Mouse (Mus musculus) frontal cortex, postnatal 25 days (tissue): ENCODE data around the gene Magi1.
"Not testable (repeated sequence)": the region's sequence is repeated elsewhere in the genome, so short reads cannot be mapped to it uniquely, and the experiment has no call there.

Experiments used
- DNase-seq, 2 experiments: peaks; one replicate each; pipeline ENCODE4 v3.0.0; 2022; ENCODE audit warnings: low spot score in 2 of 2

Gene Magi1

DNA sequence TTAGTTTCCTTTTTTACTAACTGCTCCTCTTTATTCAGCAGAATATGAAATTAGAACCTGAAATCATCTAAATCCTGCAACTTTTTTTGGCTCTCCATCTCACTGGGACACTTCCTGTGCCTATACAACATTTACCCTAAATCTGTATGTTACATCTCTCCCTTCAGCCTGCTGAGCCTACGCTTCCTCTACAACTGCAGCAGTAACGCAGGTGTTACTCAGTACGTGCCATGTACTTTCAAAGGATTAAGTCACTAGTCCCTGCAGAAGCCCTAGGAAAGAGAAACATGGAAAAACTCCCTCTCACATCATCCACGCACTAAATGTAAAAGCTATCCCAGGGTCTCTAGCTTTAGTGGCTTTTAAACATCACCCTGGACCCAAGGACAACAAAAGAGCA, 220.2 kb downstream of the Magi1 start:
- DNase-seq: no peak

DNA sequence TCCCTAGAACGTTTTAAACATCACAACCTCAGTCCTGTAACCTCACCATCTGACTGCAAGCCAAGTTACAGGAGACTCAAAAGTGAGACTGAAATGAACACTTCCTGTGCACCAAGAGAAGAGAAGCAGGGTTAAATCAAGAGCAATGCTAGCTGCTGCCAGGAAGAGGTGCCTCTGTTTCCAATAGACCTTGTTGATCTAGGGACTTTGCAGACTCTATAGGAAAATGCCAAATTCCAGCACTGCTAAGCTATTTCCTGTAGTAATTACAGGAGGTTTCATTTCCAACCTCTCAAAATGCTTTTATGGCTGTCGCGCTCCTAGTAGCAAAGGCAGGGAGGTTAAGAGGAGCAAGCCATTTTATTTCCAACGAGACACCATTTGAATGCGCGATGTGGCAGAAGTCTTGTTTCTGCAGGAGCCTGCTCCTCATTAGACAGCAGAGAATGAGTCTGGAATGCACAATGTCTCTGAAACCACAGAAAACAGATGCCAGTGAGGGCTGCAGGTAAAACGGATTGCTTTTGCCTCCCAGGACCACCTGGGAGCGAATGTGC, 222.2 kb downstream of the Magi1 start:
- DNase-seq: no peak

DNA sequence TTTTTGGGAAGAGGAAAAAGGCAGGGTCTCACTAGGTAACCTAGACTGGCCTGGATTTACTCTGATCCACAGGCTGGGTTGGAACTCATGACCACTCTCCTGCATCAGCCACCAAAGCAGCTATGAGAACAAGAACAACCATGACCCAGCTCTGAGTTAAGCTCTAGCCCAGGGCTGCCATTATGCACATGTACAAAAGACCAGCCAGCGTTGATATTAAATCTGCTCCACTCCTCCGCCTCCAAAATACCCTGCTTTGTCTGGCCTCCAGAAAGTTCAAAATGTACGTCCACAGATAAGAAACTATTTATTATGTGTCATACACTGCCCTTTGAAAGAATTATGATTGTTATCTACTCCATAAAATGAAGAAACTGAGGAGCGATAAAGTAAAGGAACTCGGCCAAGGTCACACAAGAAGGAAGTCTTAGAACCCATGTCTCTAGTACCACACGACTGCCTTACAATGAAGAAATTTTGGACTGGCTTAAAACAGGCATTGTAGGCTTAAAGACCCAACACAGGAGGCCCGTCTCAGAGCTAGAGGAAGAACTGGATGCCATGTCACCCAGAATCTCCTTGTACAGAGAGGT, 223.0 kb downstream of the Magi1 start:
- no peak for DNase-seq

DNA sequence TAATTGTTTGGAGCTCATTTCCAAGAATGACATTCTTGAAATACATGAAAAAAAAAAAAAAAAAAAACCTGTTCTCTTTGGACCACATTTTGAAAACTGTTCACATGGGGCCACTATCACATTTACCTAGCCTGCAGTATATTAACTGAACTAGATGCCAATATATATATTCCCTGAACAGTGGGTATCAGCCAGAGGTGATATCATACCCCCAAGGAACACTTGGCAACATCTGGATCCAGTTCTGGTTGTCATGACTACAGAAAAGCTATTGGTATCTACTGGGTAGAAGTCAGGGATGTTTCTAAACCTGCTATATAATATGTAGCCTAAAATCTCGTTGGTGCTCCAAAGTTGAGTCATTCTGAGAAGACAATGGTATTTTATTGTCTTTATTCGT, 224.6 kb downstream of the Magi1 start:
- DNase-seq: no peak

DNA sequence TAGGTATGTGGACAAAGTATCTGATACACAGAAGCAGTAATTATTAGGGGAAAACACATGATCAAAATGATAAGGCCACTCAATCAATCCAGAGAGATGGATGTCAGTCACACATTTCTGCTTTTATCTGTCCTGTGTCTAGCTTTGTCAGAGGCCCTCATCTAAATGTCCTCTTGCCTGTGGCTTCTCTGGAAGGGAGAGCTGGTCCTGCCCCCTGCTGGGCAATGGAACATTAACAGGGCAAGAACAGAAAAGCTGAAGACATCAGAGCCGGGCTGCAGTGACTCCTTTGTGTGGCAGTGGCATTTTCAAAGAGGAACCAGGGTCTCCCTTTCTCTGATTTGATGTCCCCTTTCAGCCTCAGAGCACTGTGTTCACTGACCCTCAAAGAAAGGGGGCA, 229.8 kb downstream of the Magi1 start:
- DNase-seq: peak; percentile 50 to 53

DNA sequence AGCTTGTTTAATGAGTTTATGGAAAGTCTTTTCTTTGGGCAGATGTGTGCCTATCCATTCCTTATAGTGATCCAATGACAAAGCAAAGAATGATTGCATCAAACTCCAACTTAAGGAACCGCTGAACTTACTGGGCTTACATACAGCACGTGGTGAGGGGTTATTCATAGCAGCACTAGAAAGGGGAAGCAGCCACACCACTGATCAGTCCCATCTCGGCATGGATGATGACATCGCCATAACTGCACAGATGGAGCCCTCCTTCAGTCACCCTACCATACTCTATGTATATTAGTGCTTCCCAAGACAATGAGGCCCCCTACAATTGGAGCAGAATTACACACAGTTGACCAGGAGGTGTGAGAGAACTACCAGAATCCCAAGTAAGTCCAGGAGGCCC, 238.5 kb downstream of the Magi1 start:
- no peak for DNase-seq

DNA sequence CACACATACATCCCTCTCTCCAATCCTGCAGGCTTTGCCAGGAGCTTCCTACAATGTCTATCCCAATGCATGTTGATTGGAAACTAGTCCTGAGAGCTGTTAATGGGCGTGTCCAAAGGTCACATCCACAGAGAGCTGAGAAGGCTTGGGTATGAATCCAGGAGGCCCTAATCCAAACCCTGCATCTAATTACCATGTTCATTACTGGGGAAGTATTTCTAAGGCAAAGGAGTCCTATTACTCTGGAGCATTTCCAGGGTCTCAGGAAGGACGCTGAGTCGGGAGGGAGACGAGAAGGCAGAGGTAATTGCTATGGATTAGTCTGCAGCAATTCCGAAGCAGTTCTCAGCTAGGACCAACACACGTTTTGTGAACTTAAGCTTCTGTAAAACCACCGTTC, 240.3 kb downstream of the Magi1 start:
- DNase-seq: no peak

DNA sequence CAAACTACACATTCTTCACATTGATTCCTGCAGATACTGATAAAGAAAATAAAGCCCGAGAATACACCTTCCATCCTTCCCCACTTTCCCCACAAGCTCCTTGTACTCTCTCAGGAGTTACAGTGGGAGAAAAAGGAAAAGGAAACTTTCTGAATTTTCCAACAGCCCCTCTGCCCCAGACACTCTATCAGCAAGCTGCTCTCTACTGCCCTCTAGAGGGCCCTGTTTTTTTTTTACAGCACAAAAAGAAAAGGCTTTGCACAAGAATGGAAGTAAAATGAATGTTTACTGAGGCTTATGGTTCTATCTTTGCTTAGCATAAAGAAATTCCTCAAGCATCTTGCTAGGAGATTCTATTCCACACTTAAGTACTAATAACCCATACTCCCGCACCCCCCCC, 243.6 kb downstream of the Magi1 start:
- DNase-seq: peak in 1 of 2 experiments; percentile 21

DNA sequence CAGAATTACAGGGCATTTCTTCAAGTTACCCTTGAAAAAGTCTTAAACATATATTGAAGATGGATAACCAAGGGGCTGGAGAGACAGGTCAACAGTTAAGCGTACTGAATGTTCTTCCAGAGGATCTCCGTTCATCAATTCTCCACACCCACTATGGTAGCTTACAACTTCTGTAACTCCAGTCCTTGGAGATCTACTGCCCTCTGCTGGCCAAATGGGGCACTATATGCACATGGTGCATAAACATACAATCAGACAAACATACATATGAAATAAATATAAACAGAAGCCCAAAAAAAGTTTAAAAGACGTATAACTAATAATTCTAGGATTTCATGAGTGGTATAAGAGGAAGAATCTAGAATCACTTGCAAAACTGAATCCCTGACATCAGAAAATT, 244.8 kb downstream of the Magi1 start:
- no peak for DNase-seq

DNA sequence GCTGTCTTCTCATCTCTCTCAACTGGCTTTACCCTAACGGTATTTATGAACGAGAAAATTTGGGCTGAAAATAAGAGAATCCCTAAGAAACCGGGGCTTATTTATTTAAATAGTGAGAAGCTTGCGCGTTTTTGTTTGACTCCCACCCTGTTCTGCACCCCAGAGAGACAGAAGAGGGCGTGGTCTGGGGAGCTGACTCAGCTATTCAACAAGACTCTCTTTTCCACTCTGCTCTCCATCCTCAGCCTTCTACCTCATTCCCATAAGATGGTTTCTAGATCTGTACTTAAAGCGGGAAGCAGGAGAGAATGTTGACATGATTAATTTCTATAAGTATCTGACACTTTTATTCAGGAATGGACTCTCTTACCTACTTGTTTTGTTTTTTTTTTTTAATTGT, 247.2 kb downstream of the Magi1 start:
- DNase-seq: no peak

DNA sequence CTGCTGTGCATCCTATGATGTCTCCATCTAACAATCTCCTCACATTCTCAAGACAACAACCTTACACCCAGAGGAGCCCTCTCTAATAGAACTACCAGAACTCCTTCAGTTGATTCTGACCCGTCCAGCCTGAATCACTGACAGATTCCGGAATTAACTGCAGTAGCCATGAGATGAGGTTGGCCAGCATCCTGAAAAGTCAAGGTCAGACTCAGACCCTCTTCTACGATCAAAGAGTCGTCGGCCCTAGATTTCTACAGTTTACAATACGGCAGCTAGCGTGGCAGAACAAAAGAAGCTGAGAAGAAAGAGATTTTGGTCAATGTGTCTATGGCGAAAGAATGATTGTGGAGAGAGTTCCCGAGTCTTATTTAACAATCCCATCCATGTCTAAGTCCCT, 257.4 kb downstream of the Magi1 start:
- no peak for DNase-seq

DNA sequence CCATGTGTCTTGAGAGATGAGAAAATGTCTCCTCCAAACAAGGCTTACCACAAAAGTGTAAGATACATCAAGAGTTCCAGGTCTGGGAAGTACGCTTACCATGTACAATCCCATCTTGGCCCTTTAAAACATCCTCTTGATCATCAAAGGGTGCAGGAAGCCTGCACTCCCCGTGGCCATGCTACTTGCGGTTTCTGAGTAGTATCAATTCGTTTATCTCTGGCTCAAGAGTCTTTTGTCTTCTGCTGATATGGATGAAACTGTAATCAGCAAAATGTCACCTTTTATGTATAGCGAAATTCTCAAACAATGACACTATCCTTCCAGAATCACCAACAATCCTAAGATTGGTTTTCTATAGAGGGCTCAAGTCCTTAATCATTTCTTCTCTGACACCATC, 261.3 kb downstream of the Magi1 start:
- no peak for DNase-seq

DNA sequence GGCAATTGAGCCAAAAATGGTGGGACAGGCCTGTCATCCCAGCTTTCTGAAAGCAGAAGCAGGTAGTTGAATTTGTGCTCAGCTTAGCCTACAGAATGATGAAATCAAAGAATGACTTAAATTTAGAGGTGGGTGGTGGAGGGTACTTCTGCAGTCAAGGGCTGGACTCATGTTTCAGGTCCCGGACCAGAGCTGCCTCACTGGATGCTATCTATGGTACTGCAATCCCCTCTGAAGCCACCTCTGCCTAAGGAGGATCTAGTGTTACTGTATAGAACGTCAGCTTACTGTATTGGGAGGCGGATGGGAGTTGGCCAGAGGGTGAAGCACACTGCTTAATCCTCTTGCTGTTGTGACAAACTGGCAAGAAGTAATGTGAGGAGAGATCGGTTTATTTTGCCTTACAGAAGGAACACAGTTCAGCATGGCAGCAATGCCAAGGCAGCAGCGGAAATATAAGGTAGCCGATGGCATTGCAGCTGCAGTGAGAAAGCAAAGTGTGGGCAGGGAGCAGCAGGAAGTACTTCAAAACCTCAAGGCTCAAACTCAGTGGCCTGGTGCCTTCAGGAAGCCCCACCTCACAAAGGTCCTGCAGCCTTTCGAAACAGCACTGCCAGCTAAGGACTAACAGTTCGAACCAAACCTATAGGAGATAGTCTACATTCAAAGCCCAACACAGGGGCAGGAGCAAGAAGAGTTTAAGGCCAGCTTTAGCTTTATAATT, 262.3 kb downstream of the Magi1 start:
- DNase-seq: no peak

DNA sequence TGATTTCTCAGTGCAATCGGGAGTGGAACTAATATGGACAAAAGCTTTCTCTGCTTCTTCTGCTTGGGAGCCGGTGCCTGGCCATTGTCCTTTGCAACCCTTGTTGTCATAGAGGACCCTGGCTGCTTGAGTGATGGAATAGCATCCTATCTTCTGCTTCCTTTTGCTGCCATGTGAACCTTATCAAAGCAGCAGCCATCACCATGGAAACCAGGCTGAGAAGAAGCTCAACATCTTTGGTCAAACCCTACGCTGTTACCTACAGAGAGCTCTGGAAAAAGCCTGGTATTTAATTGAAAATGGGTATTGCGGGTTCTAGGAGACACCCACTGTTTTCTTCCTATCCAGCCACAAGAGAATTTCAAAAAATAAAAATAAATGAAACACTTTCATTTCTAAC, 263.2 kb downstream of the Magi1 start:
- no peak for DNase-seq

DNA sequence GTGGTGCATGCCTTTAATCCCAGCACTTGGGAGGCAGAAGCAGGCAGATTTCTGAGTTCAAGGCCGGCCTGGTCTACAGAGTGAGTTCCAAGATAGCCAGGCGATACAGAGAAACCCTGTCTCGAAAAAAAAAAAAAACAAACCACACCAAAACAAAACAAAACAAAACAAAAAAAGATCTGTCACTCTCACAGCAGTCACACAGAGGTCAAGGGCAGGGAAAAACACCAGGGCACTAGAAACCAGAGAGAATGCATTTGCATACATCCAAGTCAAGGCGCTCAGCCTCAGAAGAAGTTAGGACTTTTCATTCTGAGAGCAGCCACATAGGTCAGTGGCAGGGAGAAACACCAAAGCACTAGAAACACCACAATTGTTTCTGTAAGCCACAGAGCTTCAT, 263.8 kb downstream of the Magi1 start:
- DNase-seq: no peak

DNA sequence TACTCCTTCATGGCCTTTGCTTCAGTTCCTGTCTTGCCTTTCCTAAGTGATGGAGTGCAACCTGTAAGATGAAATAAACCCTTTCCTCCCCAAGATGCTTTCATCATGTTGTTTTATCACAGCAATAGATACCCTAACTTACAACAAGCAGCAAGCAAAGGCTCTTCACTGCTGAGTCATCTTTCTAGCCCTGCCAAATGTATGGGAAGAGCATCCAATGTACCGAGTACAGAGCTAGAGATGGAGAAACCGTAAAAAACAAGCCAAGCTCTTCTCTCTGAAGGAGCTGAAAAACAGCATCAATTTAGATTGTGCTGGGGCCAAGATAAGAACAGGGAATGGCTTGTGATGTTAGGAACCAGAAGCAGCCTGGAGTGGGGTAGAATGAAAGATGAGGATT, 270.0 kb downstream of the Magi1 start:
- no peak for DNase-seq

DNA sequence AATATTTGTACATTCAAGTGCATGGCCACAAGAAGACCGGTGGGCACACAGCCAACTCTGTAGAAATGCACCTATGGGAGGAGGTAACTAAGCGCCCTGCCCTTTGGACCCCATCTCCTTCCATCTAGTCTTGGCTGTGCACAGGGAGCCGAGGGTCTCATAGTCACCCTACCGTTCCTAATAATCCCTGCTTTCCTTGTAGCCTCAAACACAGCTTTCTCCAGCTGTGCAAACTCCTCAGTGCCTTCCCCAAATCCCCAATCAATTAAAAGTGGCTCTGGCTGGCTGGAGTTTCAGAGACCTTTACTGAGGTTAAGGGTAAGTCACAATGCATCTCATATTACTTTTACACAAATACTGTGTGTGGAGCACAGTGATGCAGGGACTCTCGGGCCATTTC, 271.8 kb downstream of the Magi1 start:
- DNase-seq: no peak

DNA sequence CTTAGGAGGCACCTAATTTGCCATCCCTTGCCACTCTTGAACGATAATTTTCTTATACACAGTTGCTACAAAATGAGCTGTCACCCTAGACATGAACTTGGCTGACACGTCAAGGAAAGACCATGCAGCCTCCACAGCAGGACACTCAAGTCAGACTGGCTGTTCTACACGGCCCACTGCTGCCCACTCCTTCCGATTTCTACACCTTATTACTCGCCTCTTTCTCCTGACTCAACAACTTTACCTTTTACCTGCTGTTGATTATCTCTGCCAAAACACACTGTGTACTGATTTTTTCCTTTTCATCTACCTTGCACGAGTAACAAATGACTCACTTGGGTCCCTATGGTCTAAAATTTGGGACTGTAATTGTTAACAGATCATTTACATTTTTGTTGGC, 272.2 kb downstream of the Magi1 start:
- no peak for DNase-seq

DNA sequence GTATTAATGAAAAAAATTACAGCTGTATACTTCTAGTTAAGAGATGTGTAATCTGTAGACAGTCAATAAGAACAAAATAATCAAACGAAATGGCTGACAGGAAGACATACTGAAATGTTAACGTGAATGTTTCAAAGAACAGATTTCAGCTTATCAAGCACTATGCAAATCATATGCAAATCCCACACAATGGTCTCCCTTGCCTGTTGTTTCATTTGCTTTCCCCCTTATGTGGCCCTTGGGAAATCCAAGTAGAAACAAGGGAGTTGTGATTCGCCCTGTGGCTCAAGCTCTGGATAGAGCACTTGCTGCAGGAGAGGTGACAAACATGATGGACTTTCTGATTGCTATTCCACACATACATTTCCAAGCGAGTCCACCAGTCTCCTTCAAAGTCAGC, 275.1 kb downstream of the Magi1 start:
- no peak for DNase-seq

DNA sequence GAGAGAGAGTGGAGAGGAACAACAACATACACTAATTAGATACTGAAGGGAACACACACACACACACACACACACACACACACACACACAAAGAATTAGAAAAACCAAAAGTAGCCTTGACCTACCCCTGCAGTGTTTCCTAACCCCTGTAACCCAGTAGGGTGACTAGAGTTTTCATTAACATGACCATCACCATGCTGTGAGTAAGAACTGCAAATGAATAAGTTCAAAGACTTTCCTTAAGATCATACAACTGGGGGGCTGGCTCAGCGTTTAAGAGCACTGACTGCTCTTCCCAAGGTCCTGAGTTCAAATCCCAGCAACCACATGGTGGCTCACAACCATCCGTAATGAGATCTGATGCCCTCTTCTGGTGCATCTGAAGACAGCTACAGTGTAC, 280.1 kb downstream of the Magi1 start:
- not testable (repeated sequence) for DNase-seq

DNA sequence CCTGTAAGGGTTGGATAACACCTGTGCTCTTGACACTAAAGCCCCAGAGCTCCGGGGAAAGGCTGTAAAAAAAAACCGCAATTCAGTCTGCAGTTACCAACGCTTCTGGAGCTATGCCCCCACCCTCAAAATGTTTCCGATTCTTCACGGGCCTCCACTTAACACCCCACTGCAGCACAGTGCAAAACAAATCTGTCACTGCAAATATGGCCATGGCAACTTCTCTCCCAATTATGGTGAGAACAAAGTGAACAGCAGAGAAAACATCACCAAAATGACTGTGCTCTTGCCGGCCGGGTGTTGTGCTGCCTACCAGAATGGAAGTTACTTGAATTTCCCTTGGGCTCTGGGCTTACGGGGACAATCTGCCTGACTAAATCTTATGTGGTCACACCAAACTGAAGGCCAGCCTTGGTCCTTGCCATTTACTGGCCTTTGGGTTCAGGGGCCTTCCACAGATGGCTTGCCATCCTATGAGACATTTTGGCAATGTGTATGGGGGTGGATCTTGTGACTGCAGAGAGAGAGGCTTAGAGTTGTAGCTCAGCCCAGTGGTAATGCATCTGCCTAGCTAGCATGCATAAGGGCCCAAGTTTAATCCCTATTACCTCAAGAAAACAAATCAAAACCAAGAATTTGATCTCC, 286.8 kb downstream of the Magi1 start:
- DNase-seq: no peak

DNA sequence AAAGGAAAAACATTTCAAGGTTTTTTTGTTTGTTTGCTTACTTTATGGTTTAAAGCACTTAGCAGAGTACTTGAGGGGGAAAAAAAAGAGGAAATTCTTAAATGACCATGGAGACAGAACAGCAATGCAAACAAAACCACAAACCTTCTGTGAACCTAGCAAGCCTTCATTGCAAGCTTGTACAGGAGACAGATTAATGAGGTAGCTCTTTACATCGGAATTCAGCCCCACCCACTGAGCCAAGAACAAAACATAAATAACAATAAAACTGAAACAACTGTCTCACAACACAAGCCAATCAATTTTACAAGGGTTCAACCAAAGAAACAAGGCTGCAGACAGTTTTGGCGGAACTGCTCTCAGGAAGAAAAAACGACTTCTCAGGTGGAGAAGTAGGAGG, 296.2 kb downstream of the Magi1 start:
- DNase-seq: no peak

DNA sequence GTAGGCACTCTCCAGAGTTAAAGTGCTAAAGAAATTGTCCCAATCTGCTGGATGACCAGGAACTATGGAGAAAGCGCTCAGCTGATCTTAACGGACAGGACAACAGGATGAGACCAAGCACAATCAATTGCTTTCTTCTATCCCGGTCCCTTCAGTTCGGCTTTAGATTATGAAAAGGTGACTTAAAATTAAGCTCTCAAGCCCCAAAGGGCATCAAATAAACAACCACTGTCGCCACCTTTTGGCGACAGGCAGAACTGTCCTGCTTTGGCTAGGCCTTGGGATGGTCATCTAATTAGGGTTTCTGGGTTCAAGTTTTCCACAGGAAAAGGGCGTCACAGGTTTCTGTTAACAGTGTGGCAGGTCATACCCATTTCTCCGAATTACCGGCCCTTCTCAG, 298.6 kb downstream of the Magi1 start:
- no peak for DNase-seq
